Mouse (Mus musculus) olfactory bulb, adult 2 months (tissue): ENCODE measurements around the gene Rae1.

ENCODE experiments used
- CTCF ChIP-seq: fragments of 200-500 bp; IDR thresholded peaks from 2 replicates; pipeline ENCODE4 v1.5.1; 2012; ENCODE audit warnings: low read depth, mild to moderate bottlenecking, low read length, moderate library complexity; ENCODE audit not compliant: insufficient read depth
- POLR2A ChIP-seq: fragments of 200-500 bp; IDR thresholded peaks from 2 replicates; pipeline ENCODE4 v1.6.1; 2012; ENCODE audit warnings: mild to moderate bottlenecking, low read depth, low read length, moderate library complexity; ENCODE audit not compliant: insufficient read depth

DNA sequence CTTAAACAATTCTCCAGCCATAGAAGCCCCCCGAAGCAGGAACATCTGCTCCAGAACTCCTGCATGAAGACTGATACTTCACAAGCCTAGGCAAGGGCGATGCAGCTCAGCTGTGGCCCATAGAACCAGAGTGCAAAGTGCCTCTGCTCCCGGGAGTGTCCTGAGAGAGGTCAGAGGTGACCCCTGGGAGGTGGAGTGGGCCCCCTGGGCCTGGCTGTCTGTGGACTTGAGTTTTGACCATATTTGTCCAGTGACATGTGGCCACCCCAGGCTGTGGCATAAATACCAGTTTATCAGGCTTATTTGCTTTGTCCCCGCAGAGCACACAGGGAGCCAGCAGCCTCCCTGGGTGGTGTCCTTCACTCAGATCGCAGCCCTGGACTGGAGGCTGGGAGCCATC lies 41.3 kb downstream of the Rae1 start:
- no peak for TF ChIP-seq POLR2A
- no peak for TF ChIP-seq CTCF
